Mouse (Mus musculus): ENCODE data around the gene Tmem110. TPM values are rescaled to one million over a fixed set of nuclear protein-coding genes. Genes with fewer than 3 reads are reported as not detected.

The Tmem110 gene
- polyA plus RNA-seq, 1 experiment from 2014 or later: 22.4 TPM

- Histone ChIP-seq H3K4me1 (replicated peaks) (peaks cover 11% of the 10 kb centered on the region), H3K27ac (no peak overlapping the region), H3K9me3 (no peaks in the 10 kb centered on the region), H3K27me3 (ENCODE audit: insufficient read depth, poor library complexity, severe bottlenecking) (no peaks in the 10 kb centered on the region), H3K36me3 (no peaks in the 10 kb centered on the region), H3K4me3 (no peak overlapping the region)
- 14% methylated on average over 3 of the region's 3 CpGs for WGBS
- no peak for DNase-seq (ENCODE audit: low spot score)
These were observed 59.9 kb downstream of the Tmem110 start for GRCm38 (mm10) chr14:30885298-30885697.

DNA sequence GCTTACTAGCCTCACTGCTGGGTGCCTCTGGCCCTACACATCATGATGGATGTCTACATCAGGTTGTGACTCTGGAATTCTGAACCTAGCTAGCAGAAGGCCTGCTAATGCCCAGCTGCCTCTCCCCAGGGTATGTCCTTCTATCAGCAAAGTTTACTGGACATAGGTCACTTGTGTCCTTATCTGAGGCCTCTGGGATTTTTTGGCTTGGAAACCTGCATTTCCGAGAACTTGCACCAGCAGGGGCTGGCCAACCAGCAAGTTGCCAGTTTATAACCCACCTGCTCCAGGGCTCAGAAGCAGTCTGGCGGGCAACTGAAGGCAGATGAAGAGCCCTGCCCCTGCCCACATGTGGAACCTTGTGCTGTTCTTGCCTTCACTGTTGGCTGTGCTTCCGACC lies 60.8 kb downstream of the Tmem110 start, which contains the start of gene Itih4:
Gene Itih4 (plus strand): TSS at position 273 of the 400 bp plus-strand sequence.
- no peaks in the 10 kb centered on the region for H3K36me3 ChIP-seq
- 89% methylated on average over 3 of the region's 3 CpGs for WGBS
- peaks cover 8% of the 10 kb centered on the region for H3K4me1 ChIP-seq (replicated peaks)
- DNase-seq (ENCODE audit: low spot score): no peak
- H3K4me3 ChIP-seq: no peak within 1 kb of the TSS
- no peak within 1 kb of the TSS for H3K27ac ChIP-seq
- H3K27me3 ChIP-seq (ENCODE audit: insufficient read depth, poor library complexity, severe bottlenecking): no peaks in the 10 kb centered on the region
- H3K9me3 ChIP-seq: no peaks in the 10 kb centered on the region

- H3K4me1 ChIP-seq (replicated peaks): peaks cover 8% of the 10 kb centered on the region
- DNase-seq (ENCODE audit: low spot score): no peak
- WGBS: 30% methylated on average over 9 of the region's 9 CpGs
These were observed 62.9 kb downstream of the Tmem110 start for GRCm38 (mm10) chr14:30888271-30888732.

GRCm38 (mm10) chr14:30899972-30900371 lies 74.6 kb downstream of the Tmem110 start:
- Histone ChIP-seq H3K4me3 (no peak overlapping the region), H3K4me1 (replicated peaks) (0 out of 2 replicates have a peak, but pooled peaks cover 8% of the 10 kb centered on the region), H3K27ac (no peak overlapping the region), H3K9me3 (peaks cover 9% of the 10 kb centered on the region), H3K36me3 (no peaks in the 10 kb centered on the region), H3K27me3 (ENCODE audit: insufficient read depth, poor library complexity, severe bottlenecking) (no peaks in the 10 kb centered on the region)
- 44% methylated on average over 3 of the region's 3 CpGs for WGBS
- DNase-seq (ENCODE audit: low spot score): no peak

More at GRCm38 (mm10) chr14:30888271-30888732, 62.9 kb downstream of the Tmem110 start:
- Histone ChIP-seq H3K27ac (peak overlapping the region; percentile 50), H3K9me3 (no peaks in the 10 kb centered on the region), H3K36me3 (no peaks in the 10 kb centered on the region), H3K27me3 (ENCODE audit: insufficient read depth, poor library complexity, severe bottlenecking) (no peaks in the 10 kb centered on the region), H3K4me3 (no peak overlapping the region)

DNA sequence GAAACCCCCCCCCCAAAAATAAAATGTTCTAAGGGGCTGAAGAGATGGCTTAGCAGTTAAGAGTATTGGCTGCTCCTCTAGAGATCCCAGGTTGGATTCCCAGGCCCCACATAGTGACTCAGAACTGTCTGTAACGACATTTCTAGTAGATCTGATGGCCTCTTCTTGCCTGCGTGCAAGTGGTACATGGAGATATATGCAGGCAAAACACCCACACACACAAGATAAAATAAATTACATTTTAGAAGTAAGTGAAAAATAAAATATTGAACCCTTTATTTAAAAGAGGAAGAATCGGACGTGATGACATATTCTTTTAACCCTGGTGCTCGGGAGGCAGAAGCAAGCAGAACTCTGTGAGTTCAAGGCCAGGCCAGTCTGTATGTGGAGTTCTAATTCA lies 77.2 kb downstream of the Tmem110 start:
- Histone ChIP-seq H3K4me1 (replicated peaks) (0 out of 2 replicates have a peak, but pooled peaks cover 5% of the 10 kb centered on the region), H3K27ac (no peak overlapping the region)

DNA sequence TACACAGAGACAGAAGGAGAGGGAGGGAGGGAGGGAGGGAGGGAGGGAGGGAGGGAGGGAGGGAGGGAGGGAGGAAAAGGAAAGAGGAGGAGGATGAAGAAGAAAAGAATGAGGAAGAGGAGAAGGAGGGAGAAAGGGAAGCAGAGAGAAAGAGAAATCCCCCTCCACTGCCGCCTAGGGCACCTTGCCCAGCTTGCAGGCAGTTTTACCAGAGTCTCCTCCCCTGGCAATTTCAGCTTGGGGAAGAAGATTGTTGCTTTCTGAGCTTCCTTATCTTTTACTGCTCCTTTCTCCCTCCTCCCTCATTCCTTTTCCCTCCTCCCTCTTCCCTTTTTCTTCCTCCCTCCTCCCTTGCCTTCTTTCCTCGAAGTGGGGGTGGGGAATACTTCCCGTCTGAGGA lies 77.6 kb downstream of the Tmem110 start:
- WGBS: 70% methylated on average over 3 of the region's 3 CpGs
- Histone ChIP-seq H3K4me3 (no peak overlapping the region), H3K4me1 (replicated peaks) (0 out of 2 replicates have a peak, but pooled peaks cover 5% of the 10 kb centered on the region)

More for the DNA sequence above, 77.2 kb downstream of the Tmem110 start:
- Histone ChIP-seq H3K36me3 (no peaks in the 10 kb centered on the region), H3K27me3 (ENCODE audit: insufficient read depth, poor library complexity, severe bottlenecking) (no peaks in the 10 kb centered on the region), H3K9me3 (peaks cover 9% of the 10 kb centered on the region), H3K4me3 (no peak overlapping the region)
- WGBS: 91% methylated on average over 5 of the region's 5 CpGs
- DNase-seq (ENCODE audit: low spot score): no peak

DNA sequence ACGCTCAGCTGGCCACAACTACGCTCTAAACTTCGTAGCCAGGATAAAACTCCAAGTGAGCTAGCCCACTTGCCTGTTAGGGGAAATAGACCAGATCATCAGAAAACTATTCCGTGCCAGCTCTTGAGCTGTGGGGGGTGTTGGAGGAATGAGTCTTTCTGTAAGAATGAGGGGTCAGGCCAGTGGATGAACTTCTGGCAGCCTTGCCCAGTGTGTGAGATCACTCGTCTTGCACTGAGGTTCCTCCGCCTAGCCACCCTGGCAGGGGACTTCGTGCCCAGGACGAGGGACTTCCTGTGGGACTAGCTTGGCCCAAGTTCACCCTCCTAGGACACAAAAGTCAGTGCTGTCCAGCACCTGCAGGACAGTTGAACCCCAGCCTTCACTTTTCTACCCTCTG lies 78.9 kb downstream of the Tmem110 start:
- Histone ChIP-seq H3K9me3 (peaks cover 8% of the 10 kb centered on the region), H3K4me1 (replicated peaks) (0 out of 2 replicates have a peak, but pooled peaks cover 5% of the 10 kb centered on the region), H3K36me3 (no peaks in the 10 kb centered on the region), H3K27me3 (ENCODE audit: insufficient read depth, poor library complexity, severe bottlenecking) (no peaks in the 10 kb centered on the region), H3K4me3 (no peak overlapping the region), H3K27ac (no peak overlapping the region)
- DNase-seq (ENCODE audit: low spot score): no peak
- 86% methylated on average over 8 of the region's 8 CpGs for WGBS

More for the DNA sequence above, 77.6 kb downstream of the Tmem110 start:
- Histone ChIP-seq H3K27ac (no peak overlapping the region), H3K36me3 (no peaks in the 10 kb centered on the region), H3K9me3 (peaks cover 9% of the 10 kb centered on the region), H3K27me3 (ENCODE audit: insufficient read depth, poor library complexity, severe bottlenecking) (no peaks in the 10 kb centered on the region)
- no peak for DNase-seq (ENCODE audit: low spot score)

DNA sequence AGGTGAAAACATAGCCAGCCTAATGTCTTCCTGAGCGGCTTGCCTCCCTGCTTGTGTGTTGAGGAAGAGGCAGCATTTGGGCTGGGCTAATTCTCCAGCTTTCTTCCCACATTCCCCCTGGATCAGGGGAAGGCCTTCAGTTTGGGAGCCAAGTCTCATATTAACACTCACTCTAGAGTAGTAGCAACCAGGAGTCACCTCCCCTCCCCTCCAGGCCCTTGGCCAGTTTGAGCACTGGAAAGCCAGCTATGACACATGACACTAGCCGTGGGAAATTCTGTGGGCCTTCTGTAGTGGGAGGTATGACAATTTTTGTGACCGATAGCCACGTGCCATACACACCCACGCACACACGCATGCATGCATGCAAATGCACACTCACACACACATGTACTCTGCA lies 80.6 kb downstream of the Tmem110 start:
- 93% methylated on average over 6 of the region's 6 CpGs for WGBS
- no peaks in the 10 kb centered on the region for H3K4me1 ChIP-seq (replicated peaks)
- H3K27me3 ChIP-seq (ENCODE audit: insufficient read depth, poor library complexity, severe bottlenecking): no peaks in the 10 kb centered on the region
- no peak overlapping the region for H3K4me3 ChIP-seq
- no peaks in the 10 kb centered on the region for H3K9me3 ChIP-seq
- no peaks in the 10 kb centered on the region for H3K36me3 ChIP-seq
- DNase-seq (ENCODE audit: low spot score): no peak
- no peak overlapping the region for H3K27ac ChIP-seq

DNA sequence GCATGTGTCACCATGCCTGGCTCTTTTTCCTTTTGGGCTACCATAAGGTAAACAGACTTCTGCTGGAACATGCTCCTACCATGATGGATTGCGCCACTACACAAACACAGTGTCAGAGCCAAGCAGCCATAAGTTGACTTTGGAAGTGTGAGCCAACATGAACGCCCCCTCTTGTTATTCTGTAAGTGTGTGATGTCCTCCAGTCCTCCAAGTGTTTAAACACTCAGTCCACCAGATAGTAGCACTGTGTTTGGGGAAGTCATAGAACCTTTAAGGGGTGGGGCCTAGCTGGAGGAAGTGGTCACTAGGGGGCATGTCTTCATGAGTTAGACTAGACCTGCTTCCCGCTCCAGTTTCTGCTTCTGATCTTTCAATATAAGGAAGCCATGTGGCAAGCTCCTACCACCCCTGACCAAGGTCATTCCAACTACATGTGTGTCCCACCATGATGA lies 82.5 kb downstream of the Tmem110 start:
- WGBS: 86% methylated on average over 3 of the region's 3 CpGs
- DNase-seq (ENCODE audit: low spot score): no peak
- no peaks in the 10 kb centered on the region for H3K9me3 ChIP-seq
- no peaks in the 10 kb centered on the region for H3K36me3 ChIP-seq
- no peak overlapping the region for H3K27ac ChIP-seq
- no peak overlapping the region for H3K4me3 ChIP-seq
- H3K4me1 ChIP-seq (replicated peaks): no peaks in the 10 kb centered on the region
- H3K27me3 ChIP-seq (ENCODE audit: insufficient read depth, poor library complexity, severe bottlenecking): no peaks in the 10 kb centered on the region

GRCm38 (mm10) chr14:30911141-30911540 lies 85.8 kb downstream of the Tmem110 start:
- H3K9me3 ChIP-seq: no peaks in the 10 kb centered on the region
- H3K27ac ChIP-seq: no peak overlapping the region
- H3K36me3 ChIP-seq: no peaks in the 10 kb centered on the region
- no peak overlapping the region for H3K4me3 ChIP-seq
- no peak for DNase-seq (ENCODE audit: low spot score)
- 92% methylated on average over 8 of the region's 8 CpGs for WGBS
- no peaks in the 10 kb centered on the region for H3K27me3 ChIP-seq (ENCODE audit: insufficient read depth, poor library complexity, severe bottlenecking)
- H3K4me1 ChIP-seq (replicated peaks): no peaks in the 10 kb centered on the region

DNA sequence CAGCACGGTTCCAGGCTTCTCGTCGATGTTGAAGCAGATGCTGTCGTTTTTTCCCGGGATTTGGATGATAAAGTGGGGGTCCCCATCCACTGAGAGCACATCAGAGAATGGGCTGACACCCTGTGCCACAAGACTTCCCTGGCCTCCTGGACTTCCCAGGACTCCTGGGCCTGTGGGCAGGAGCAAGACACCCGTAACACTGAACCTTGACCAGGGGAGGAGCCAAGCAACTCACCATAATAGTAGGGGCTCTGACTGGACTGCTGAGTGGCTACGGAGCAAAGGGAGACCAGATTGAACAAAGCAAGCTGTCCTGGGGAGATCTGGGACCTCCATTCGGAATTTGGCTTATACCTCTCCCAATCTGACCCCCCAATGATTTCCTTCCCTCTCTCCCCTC lies 87.3 kb downstream of the Tmem110 start:
- Histone ChIP-seq H3K27me3 (ENCODE audit: insufficient read depth, poor library complexity, severe bottlenecking) (no peaks in the 10 kb centered on the region), H3K4me3 (no peak overlapping the region), H3K36me3 (no peaks in the 10 kb centered on the region), H3K9me3 (no peaks in the 10 kb centered on the region), H3K27ac (no peak overlapping the region), H3K4me1 (replicated peaks) (no peaks in the 10 kb centered on the region)
- no peak for DNase-seq (ENCODE audit: low spot score)
- 85% methylated on average over 8 of the region's 8 CpGs for WGBS

DNA sequence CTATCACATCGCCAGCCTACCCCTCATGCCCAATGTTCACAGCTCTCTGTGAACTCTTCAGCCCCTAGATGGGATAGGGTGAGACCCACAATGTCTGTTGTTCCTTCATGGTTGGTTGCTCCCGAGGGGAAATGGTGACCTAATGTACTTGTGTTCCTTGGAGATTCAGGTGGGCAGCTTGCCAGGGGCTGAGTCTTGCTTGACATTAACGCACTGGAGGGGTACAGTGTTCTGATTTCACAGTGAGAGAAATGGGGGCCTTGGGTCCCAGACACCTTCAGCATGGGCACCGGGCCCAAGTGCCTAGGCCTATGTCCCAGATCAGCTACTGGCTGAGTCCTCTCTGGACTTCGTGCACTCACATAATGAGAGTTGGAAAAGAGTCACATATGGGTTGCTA lies 88.0 kb downstream of the Tmem110 start:
- H3K4me3 ChIP-seq: no peak overlapping the region
- H3K9me3 ChIP-seq: no peaks in the 10 kb centered on the region
- H3K4me1 ChIP-seq (replicated peaks): no peaks in the 10 kb centered on the region
- 91% methylated on average over 5 of the region's 5 CpGs for WGBS
- DNase-seq (ENCODE audit: low spot score): no peak
- no peak overlapping the region for H3K27ac ChIP-seq
- no peaks in the 10 kb centered on the region for H3K36me3 ChIP-seq
- H3K27me3 ChIP-seq (ENCODE audit: insufficient read depth, poor library complexity, severe bottlenecking): no peaks in the 10 kb centered on the region

DNA sequence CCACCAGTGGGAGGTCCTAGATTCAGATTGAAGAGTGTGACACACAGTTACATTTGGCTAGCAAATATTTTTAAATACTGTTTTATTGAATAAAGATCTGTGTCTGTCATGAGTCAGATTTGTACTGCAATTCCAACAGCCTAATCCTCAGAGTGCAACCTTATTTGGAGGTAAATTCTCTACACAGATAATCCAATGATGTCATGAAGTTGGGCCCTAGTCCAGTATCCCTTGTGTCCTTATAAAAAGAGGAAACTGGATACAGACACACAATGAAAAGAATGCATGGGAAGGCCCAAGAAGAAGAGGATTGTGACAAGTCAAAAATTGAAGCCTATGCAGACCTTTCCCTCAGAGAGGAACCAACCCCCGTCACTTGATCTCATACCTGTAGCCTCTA lies 91.1 kb downstream of the Tmem110 start:
- WGBS: 81% methylated on average over 1 of the region's 1 CpGs
- no peaks in the 10 kb centered on the region for H3K4me1 ChIP-seq (replicated peaks)
- no peaks in the 10 kb centered on the region for H3K36me3 ChIP-seq
- H3K9me3 ChIP-seq: no peaks in the 10 kb centered on the region
- H3K27ac ChIP-seq: no peak overlapping the region
- no peak overlapping the region for H3K4me3 ChIP-seq
- H3K27me3 ChIP-seq (ENCODE audit: insufficient read depth, poor library complexity, severe bottlenecking): no peaks in the 10 kb centered on the region
- DNase-seq (ENCODE audit: low spot score): no peak
